Mouse (Mus musculus): ENCODE results near the gene Setdb2. TPM values are rescaled to one million over a fixed set of nuclear protein-coding genes. Genes with fewer than 3 reads are reported as not detected.

The Setdb2 gene
- polyA plus RNA-seq (2012; fragmentation: generic; extraction: Trizol) = 1 to 10 TPM in 1 of 2 experiments, under 1 TPM in 1; 0.22 to 1.0 TPM

DNA sequence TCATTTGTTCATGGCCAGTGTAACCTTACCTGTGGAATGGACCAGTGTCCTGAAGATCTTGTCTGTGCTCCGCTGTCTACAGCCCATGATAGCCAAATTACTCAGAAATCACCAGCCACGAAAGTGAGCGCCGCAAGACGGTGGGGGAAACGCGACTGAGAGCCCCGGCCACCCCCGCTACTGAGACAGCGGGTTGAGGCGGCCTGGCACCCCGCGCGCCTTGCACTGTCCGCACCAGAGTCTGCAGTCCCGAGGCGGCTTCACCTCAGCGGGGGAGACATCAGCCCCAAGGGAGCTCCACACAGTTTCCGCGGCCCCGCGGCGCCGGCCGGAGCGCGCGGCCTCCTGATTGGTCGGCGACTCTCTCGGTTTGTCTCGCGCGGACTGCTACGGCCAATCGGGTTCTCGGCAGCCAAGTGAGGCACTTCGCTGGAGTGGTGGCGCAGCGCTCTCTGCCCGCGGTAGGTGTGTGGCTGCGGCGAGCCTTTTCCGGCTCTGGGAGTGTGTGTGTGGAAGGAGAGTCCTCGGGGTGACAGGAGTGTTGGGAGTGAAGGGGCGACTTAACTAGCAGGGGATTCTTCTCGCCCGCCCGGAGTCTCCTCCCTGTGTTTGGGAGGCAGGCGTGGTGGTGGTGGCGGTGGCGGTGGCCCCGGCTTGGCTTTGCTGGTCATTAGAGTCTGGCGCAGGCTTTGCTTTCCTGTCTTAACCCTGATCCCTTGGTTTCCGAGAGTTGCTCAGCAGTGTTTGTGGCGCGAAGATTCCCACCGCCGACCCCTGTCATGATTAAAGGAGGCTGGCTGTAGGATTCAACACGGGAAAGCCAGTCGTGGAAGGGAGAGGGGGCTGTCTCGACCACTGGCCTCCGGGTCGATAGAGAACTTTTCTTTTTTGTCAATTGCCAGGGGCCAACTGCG is at the start of gene Setdb2, which contains the start of gene Cab39l:
Gene Setdb2 (minus strand): TSS at position 327 of the 914 bp plus-strand sequence.
Gene Cab39l (plus strand): TSS at position 415 of the 914 bp plus-strand sequence.

DNA sequence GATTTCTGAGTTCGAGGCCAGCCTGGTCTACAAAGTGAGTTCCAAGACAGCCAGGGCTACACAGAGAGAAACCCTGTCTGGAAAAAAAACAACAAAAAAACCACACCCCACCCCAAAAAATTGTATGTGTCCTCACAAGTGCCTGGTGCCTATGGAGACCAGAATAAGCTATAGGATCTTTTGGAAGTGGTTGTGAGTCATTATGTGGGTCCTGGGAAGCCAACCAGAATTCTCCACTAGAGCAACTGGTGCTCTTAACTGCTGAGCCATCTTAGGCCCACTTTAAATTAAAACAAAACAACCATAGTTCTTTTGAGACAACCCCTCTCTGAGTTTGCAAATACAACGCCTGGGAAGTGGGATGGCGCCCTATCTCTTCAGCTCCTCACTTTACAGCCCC is 45.4 kb downstream of the Setdb2 start, which contains the start of gene Phf11c:
Gene Phf11c (minus strand): TSS at position 101 of the 400 bp plus-strand sequence.

DNA sequence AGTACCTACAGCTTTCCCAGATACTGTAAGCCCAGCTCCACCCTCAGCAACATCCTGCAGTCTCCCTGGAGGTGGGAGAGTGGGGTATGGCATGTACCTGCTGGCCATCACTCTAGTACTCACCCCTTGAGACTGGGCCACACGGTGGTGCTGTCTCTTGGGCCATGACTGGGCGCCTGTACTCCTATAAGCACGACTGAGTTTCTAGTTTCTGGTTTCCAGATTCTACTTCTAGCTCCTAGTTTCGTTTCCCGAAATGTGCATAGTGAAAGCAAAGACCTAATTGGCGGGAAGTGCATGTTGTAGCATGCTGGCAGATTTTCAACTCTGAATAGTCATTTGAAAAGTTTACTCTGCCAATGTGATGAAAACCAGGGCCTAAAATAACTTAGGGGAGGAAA is 75.4 kb downstream of the Setdb2 start, which contains the start of gene Phf11d:
Gene Phf11d (minus strand): TSS at position 227 of the 401 bp plus-strand sequence.

Other genes with a start within 250 kb of the Setdb2 start
- gene Rcbtb1, start 239.7 kb downstream of the Setdb2 start, polyA plus RNA-seq (2012; fragmentation: generic; extraction: Trizol) = 1 to 10 TPM; 1.8 to 8.4 TPM
- gene Gm6904, start 180.7 kb downstream of the Setdb2 start, polyA plus RNA-seq (2012; fragmentation: generic; extraction: Trizol) = under 1 TPM in 1 of 2 experiments, not detected in 1; 0.08 TPM
- gene Phf11a, start 143.4 kb downstream of the Setdb2 start, polyA plus RNA-seq (2012; fragmentation: generic; extraction: Trizol) = not detected
- 1 to 10 TPM in 1 of 2 experiments, under 1 TPM in 1; 0.02 to 3.7 TPM for gene Phf11b, start 99.5 kb downstream of the Setdb2 start, polyA plus RNA-seq (2012; fragmentation: generic; extraction: Trizol)
- 1 to 10 TPM in 1 of 2 experiments, under 1 TPM in 1; 0.21 to 9.3 TPM for gene Phf11d, start 75.4 kb downstream of the Setdb2 start, polyA plus RNA-seq (2012; fragmentation: generic; extraction: Trizol)
- gene Phf11c, start 45.5 kb downstream of the Setdb2 start, polyA plus RNA-seq (2012; fragmentation: generic; extraction: Trizol) = under 1 TPM; 0.05 to 0.28 TPM
- gene Cab39l, start 88 bp upstream of the Setdb2 start, polyA plus RNA-seq (2012; fragmentation: generic; extraction: Trizol) = 1 to 10 TPM; 1.0 to 9.0 TPM
- 10 to 100 TPM in 1 of 2 experiments, under 1 TPM in 1; 0.69 to 10.5 TPM for gene Cdadc1, start 157.1 kb upstream of the Setdb2 start, polyA plus RNA-seq (2012; fragmentation: generic; extraction: Trizol)
- gene Shisa2, start 184.4 kb upstream of the Setdb2 start, polyA plus RNA-seq (2012; fragmentation: generic; extraction: Trizol) = not detected